Mouse (Mus musculus) kidney, postnatal 0 days (tissue): ENCODE measurements around the gene Mapt. TPM values are rescaled to one million over a fixed set of nuclear protein-coding genes. Genes with fewer than 3 reads are reported as not detected.

Source experiments
- ATAC-seq: fragments of 200-750 bp; cut with Nextera tagmentation; replicated peaks from 2 replicates; pipeline ENCODE4 v1.8.0; 2017; ENCODE audit warnings: low read depth, moderate number of reproducible peaks, moderate TSS enrichment, moderate library complexity; ENCODE audit not compliant: low FRiP score
- DNase-seq: peaks from one replicate; pipeline ENCODE4 v3.0.0-alpha.2; 2016; ENCODE audit warnings: low spot score
- H3K27ac ChIP-seq: fragments of 300-500 bp; sonication (generic); 2 replicates; pipeline ENCODE4 v1.5.1; 2014; ENCODE audit warnings: mild to moderate bottlenecking
- H3K27me3 ChIP-seq: fragments of 300-500 bp; sonication (generic); 2 replicates; pipeline ENCODE4 v1.6.1; 2014; ENCODE audit warnings: low read length, mixed read lengths; ENCODE audit not compliant: insufficient read depth
- H3K36me3 ChIP-seq: fragments of 300-500 bp; sonication (generic); 2 replicates; pipeline ENCODE4 v1.6.1; 2014; ENCODE audit warnings: low read length, mixed read lengths; ENCODE audit not compliant: insufficient read depth
- H3K4me1 ChIP-seq: fragments of 300-500 bp; sonication (generic); replicated peaks from 2 replicates; pipeline ENCODE4 v1.6.1; 2014; ENCODE audit warnings: antibody characterized with exemption, low read length, mixed read lengths; ENCODE audit not compliant: insufficient read depth
- H3K4me2 ChIP-seq: fragments of 300-500 bp; sonication (generic); 2 replicates; pipeline ENCODE4 v1.6.1; 2014; ENCODE audit warnings: mild to moderate bottlenecking, low read length, moderate library complexity, mixed read lengths
- H3K4me3 ChIP-seq: fragments of 300-500 bp; sonication (generic); replicated peaks from 2 replicates; pipeline ENCODE4 v1.5.1; 2014; ENCODE audit warnings: low read depth, low read length
- H3K9ac ChIP-seq: fragments of 300-500 bp; sonication (generic); 2 replicates; pipeline ENCODE4 v1.6.1; 2014; ENCODE audit warnings: low read depth, low read length
- H3K9me3 ChIP-seq: fragments of 300-500 bp; sonication (generic); replicated peaks from 2 replicates; pipeline ENCODE4 v1.6.1; 2016; ENCODE audit warnings: low read length, inconsistent platforms, mixed read lengths
- CTCF ChIP-seq: IDR thresholded peaks from 2 replicates; pipeline ENCODE4 v1.5.1; 2016; ENCODE audit warnings: antibody characterized with exemption, low read depth, mild to moderate bottlenecking, moderate library complexity
- WGBS: fragments of 180-500 bp; shearing (Covaris S2); extraction: QIAGEN DNeasy Blood & Tissue Kit; methylation state at CpG from one replicate; pipeline ENCODE4 v1.1.7; 2014; 5-methylcytosine and 5-hydroxymethylcytosine counted together
- microRNA-seq: library from miRNA; unstranded; fragments of <30 nt; microRNA quantifications from one replicate; pipeline ENCODE4, GENCODE M21; 2016
- polyA plus RNA-seq: library from polyadenylated mRNA; unstranded; fragments of >200 nt; fragmentation: Nextera tagmentation; extraction: Ambion mirVana; gene quantifications from 2 replicates; pipeline ENCODE4 v1.2.1, GENCODE M21; 2015

Mapt gene
- polyA plus RNA-seq, 1 experiment from 2014 or later = 6.7 TPM

- Histone ChIP-seq H3K36me3 (no peaks in the 10 kb centered on the region), H3K4me1 (no peaks in the 10 kb centered on the region), H3K27ac (no peak overlapping the region), H3K9ac (no peak overlapping the region), H3K4me2 (no peak overlapping the region), H3K27me3 (no peaks in the 10 kb centered on the region), H3K4me3 (no peak overlapping the region), H3K9me3 (no peaks in the 10 kb centered on the region)
- DNase-seq (no peak), ATAC-seq (no peak)
- no peak for TF ChIP-seq CTCF
- 91% methylated on average over 2 of the region's 2 CpGs for WGBS
Measured at GRCm38 (mm10) chr11:104363823-104364600, 132.8 kb downstream of the Mapt start.

- WGBS = 80% methylated on average over 5 of the region's 5 CpGs
- no peak for TF ChIP-seq CTCF
Measured at GRCm38 (mm10) chr11:104367486-104368190, 136.4 kb downstream of the Mapt start.

GRCm38 (mm10) chr11:104376291-104376690 is 145.1 kb downstream of the Mapt start:
- DNase-seq (no peak), ATAC-seq (no peak)
- H3K27ac ChIP-seq = no peak overlapping the region
- H3K36me3 ChIP-seq = no peaks in the 10 kb centered on the region; the same call in 1 of the 2 replicates
- H3K27me3 ChIP-seq = no peaks in the 10 kb centered on the region
- no peak overlapping the region for H3K9ac ChIP-seq
- no peak overlapping the region for H3K4me2 ChIP-seq
- TF ChIP-seq CTCF = no peak
- WGBS = 94% methylated on average over 3 of the region's 3 CpGs
- no peak overlapping the region for H3K4me3 ChIP-seq
- H3K4me1 ChIP-seq = no peaks in the 10 kb centered on the region
- no peaks in the 10 kb centered on the region for H3K9me3 ChIP-seq

More at GRCm38 (mm10) chr11:104367486-104368190, 136.4 kb downstream of the Mapt start:
- ATAC-seq (no peak), DNase-seq (no peak)
- Histone ChIP-seq H3K4me1 (no peaks in the 10 kb centered on the region), H3K36me3 (no peaks in the 10 kb centered on the region), H3K4me2 (no peak overlapping the region), H3K9ac (no peak overlapping the region), H3K27ac (no peak overlapping the region), H3K27me3 (no peaks in the 10 kb centered on the region), H3K9me3 (no peaks in the 10 kb centered on the region), H3K4me3 (no peak overlapping the region)

- WGBS = 65% methylated on average over 1 of the region's 1 CpGs
- H3K27ac ChIP-seq = no peak overlapping the region
- no peaks in the 10 kb centered on the region; the same call in 1 of the 2 replicates for H3K36me3 ChIP-seq
- ATAC-seq (no peak), DNase-seq (peak; percentile 21)
- H3K9me3 ChIP-seq = no peaks in the 10 kb centered on the region
- H3K4me1 ChIP-seq = no peaks in the 10 kb centered on the region
- no peak overlapping the region for H3K9ac ChIP-seq
- no peak overlapping the region for H3K4me2 ChIP-seq
- no peak overlapping the region for H3K4me3 ChIP-seq
- no peaks in the 10 kb centered on the region for H3K27me3 ChIP-seq
- TF ChIP-seq CTCF = peak; percentile 49; the same call in 1 of the 2 replicates
Measured at GRCm38 (mm10) chr11:104379635-104380034, 148.4 kb downstream of the Mapt start.

Small RNAs within 50 kb of the gene (microRNA-seq; reads per million reads assigned to microRNA genes)
- not detected for gene Gm47310

Other genes with a start within 250 kb of the Mapt start
- 0.05 TPM in 1 of 2 replicates, not detected in the other for gene Crhr1, start 98.5 kb upstream of the Mapt start, polyA plus RNA-seq
- not detected in 2 replicates for gene Sppl2c, start 45.1 kb upstream of the Mapt start, polyA plus RNA-seq
- gene Kansl1, start 237.5 kb downstream of the Mapt start, polyA plus RNA-seq = 17.1 and 17.5 TPM in 2 replicates